Mouse (Mus musculus): ENCODE data around the gene Loxl3. TPM values are rescaled to one million over a fixed set of nuclear protein-coding genes. Genes with fewer than 3 reads are reported as not detected.

The Loxl3 gene
- polyA plus RNA-seq, 1 experiment from 2014 or later: 5.9 TPM

- Histone ChIP-seq H3K27ac (no peak overlapping the region), H3K9me3 (no peaks in the 10 kb centered on the region), H3K27me3 (no peaks in the 10 kb centered on the region), H3K9ac (no peak overlapping the region), H3K4me1 (replicated peaks) (no peaks in the 10 kb centered on the region), H3K4me3 (no peak overlapping the region), H3K36me3 (no peaks in the 10 kb centered on the region), H3K4me2 (no peak overlapping the region)
- no peak for ATAC-seq (ENCODE audit: low FRiP score)
- 88% methylated on average over 10 of the region's 10 CpGs for WGBS
Observed at GRCm38 (mm10) chr6:83005444-83006011, 28.4 kb upstream of the Loxl3 start.

- no peaks in the 10 kb centered on the region for H3K9me3 ChIP-seq
- no peak overlapping the region for H3K9ac ChIP-seq
- no peak overlapping the region for H3K4me2 ChIP-seq
- ATAC-seq (ENCODE audit: low FRiP score): no peak
- 90% methylated on average over 6 of the region's 6 CpGs for WGBS
- H3K27ac ChIP-seq: no peak overlapping the region
- H3K27me3 ChIP-seq: 0 out of 2 replicates have a peak, but pooled peaks cover 1% of the 10 kb centered on the region
- no peak overlapping the region for H3K4me3 ChIP-seq
- H3K36me3 ChIP-seq: no peaks in the 10 kb centered on the region
- H3K4me1 ChIP-seq (replicated peaks): no peaks in the 10 kb centered on the region
Observed at GRCm38 (mm10) chr6:83006114-83006513, 27.9 kb upstream of the Loxl3 start.

GRCm38 (mm10) chr6:83008659-83009058 is 25.3 kb upstream of the Loxl3 start:
- 52% methylated on average over 3 of the region's 3 CpGs for WGBS
- no peak overlapping the region for H3K9ac ChIP-seq
- no peak overlapping the region for H3K27ac ChIP-seq
- 0 out of 2 replicates have a peak, but pooled peaks cover 3% of the 10 kb centered on the region for H3K27me3 ChIP-seq
- H3K36me3 ChIP-seq: no peaks in the 10 kb centered on the region
- ATAC-seq (ENCODE audit: low FRiP score): no peak
- H3K4me1 ChIP-seq (replicated peaks): no peaks in the 10 kb centered on the region
- no peak overlapping the region for H3K4me3 ChIP-seq
- no peaks in the 10 kb centered on the region for H3K9me3 ChIP-seq
- H3K4me2 ChIP-seq: no peak overlapping the region

GRCm38 (mm10) chr6:83010010-83010409 is 24.0 kb upstream of the Loxl3 start:
- no peak overlapping the region for H3K4me3 ChIP-seq
- ATAC-seq (ENCODE audit: low FRiP score): no peak
- 0 out of 2 replicates have a peak, but pooled peaks cover 3% of the 10 kb centered on the region for H3K27me3 ChIP-seq
- H3K9me3 ChIP-seq: no peaks in the 10 kb centered on the region
- no peak overlapping the region for H3K9ac ChIP-seq
- WGBS: 78% methylated on average over 7 of the region's 7 CpGs
- no peaks in the 10 kb centered on the region for H3K36me3 ChIP-seq
- no peaks in the 10 kb centered on the region for H3K4me1 ChIP-seq (replicated peaks)
- H3K4me2 ChIP-seq: no peak overlapping the region
- H3K27ac ChIP-seq: no peak overlapping the region

GRCm38 (mm10) chr6:83011255-83011654 is 22.7 kb upstream of the Loxl3 start:
- Histone ChIP-seq H3K27me3 (0 out of 2 replicates have a peak, but pooled peaks cover 3% of the 10 kb centered on the region), H3K4me2 (no peak overlapping the region), H3K4me1 (replicated peaks) (no peaks in the 10 kb centered on the region), H3K36me3 (no peaks in the 10 kb centered on the region), H3K9me3 (no peaks in the 10 kb centered on the region), H3K4me3 (no peak overlapping the region), H3K9ac (no peak overlapping the region), H3K27ac (no peak overlapping the region)
- ATAC-seq (ENCODE audit: low FRiP score): no peak
- WGBS: 94% methylated on average over 7 of the region's 7 CpGs

GRCm38 (mm10) chr6:83011756-83012155 is 22.2 kb upstream of the Loxl3 start:
- no peaks in the 10 kb centered on the region for H3K9me3 ChIP-seq
- WGBS: 82% methylated on average over 6 of the region's 6 CpGs
- H3K27ac ChIP-seq: no peak overlapping the region
- no peak overlapping the region for H3K4me2 ChIP-seq
- no peaks in the 10 kb centered on the region for H3K36me3 ChIP-seq
- H3K4me1 ChIP-seq (replicated peaks): no peaks in the 10 kb centered on the region
- H3K9ac ChIP-seq: no peak overlapping the region
- 0 out of 2 replicates have a peak, but pooled peaks cover 3% of the 10 kb centered on the region for H3K27me3 ChIP-seq
- ATAC-seq (ENCODE audit: low FRiP score): no peak
- H3K4me3 ChIP-seq: no peak overlapping the region

GRCm38 (mm10) chr6:83013444-83013843 is 20.5 kb upstream of the Loxl3 start:
- Histone ChIP-seq H3K27me3 (0 out of 2 replicates have a peak, but pooled peaks cover 3% of the 10 kb centered on the region), H3K4me3 (no peak overlapping the region), H3K9me3 (no peaks in the 10 kb centered on the region), H3K36me3 (no peaks in the 10 kb centered on the region), H3K9ac (no peak overlapping the region), H3K4me1 (replicated peaks) (no peaks in the 10 kb centered on the region), H3K27ac (no peak overlapping the region), H3K4me2 (no peak overlapping the region)
- ATAC-seq (ENCODE audit: low FRiP score): no peak
- 70% methylated on average over 5 of the region's 5 CpGs for WGBS

- no peaks in the 10 kb centered on the region for H3K9me3 ChIP-seq
- H3K27me3 ChIP-seq: 0 out of 2 replicates have a peak, but pooled peaks cover 3% of the 10 kb centered on the region
- H3K36me3 ChIP-seq: no peaks in the 10 kb centered on the region
- H3K9ac ChIP-seq: no peak overlapping the region
- no peak overlapping the region for H3K4me2 ChIP-seq
- no peak for ATAC-seq (ENCODE audit: low FRiP score)
- H3K4me1 ChIP-seq (replicated peaks): no peaks in the 10 kb centered on the region
- no peak overlapping the region for H3K27ac ChIP-seq
- no peak overlapping the region for H3K4me3 ChIP-seq
- WGBS: 77% methylated on average over 12 of the region's 12 CpGs
Observed at GRCm38 (mm10) chr6:83014482-83015466, 19.2 kb upstream of the Loxl3 start.

- no peak for ATAC-seq (ENCODE audit: low FRiP score)
- 84% methylated on average over 2 of the region's 2 CpGs for WGBS
Observed at GRCm38 (mm10) chr6:83015749-83016148, 18.2 kb upstream of the Loxl3 start.

GRCm38 (mm10) chr6:83017190-83017589 is 16.8 kb upstream of the Loxl3 start:
- Histone ChIP-seq H3K4me3 (no peak overlapping the region), H3K4me1 (replicated peaks) (no peaks in the 10 kb centered on the region), H3K36me3 (no peaks in the 10 kb centered on the region), H3K4me2 (no peak overlapping the region), H3K9me3 (no peaks in the 10 kb centered on the region), H3K9ac (no peak overlapping the region), H3K27me3 (no peaks in the 10 kb centered on the region), H3K27ac (no peak overlapping the region)
- WGBS: 70% methylated on average over 3 of the region's 3 CpGs
- no peak for ATAC-seq (ENCODE audit: low FRiP score)

More at GRCm38 (mm10) chr6:83015749-83016148, 18.2 kb upstream of the Loxl3 start:
- Histone ChIP-seq H3K27ac (no peak overlapping the region), H3K36me3 (no peaks in the 10 kb centered on the region), H3K4me1 (replicated peaks) (no peaks in the 10 kb centered on the region), H3K4me2 (no peak overlapping the region), H3K4me3 (no peak overlapping the region), H3K9ac (no peak overlapping the region), H3K27me3 (0 out of 2 replicates have a peak, but pooled peaks cover 3% of the 10 kb centered on the region), H3K9me3 (no peaks in the 10 kb centered on the region)

GRCm38 (mm10) chr6:83019044-83019443 is 14.9 kb upstream of the Loxl3 start:
- WGBS: 67% methylated on average over 3 of the region's 3 CpGs
- H3K9me3 ChIP-seq: no peaks in the 10 kb centered on the region
- H3K27ac ChIP-seq: no peak overlapping the region
- H3K36me3 ChIP-seq: no peaks in the 10 kb centered on the region
- no peaks in the 10 kb centered on the region for H3K4me1 ChIP-seq (replicated peaks)
- no peak for ATAC-seq (ENCODE audit: low FRiP score)
- no peaks in the 10 kb centered on the region for H3K27me3 ChIP-seq
- no peak overlapping the region for H3K4me3 ChIP-seq
- no peak overlapping the region for H3K9ac ChIP-seq
- H3K4me2 ChIP-seq: no peak overlapping the region

- H3K4me2 ChIP-seq: no peak overlapping the region
- no peaks in the 10 kb centered on the region for H3K9me3 ChIP-seq
- no peaks in the 10 kb centered on the region for H3K36me3 ChIP-seq
- ATAC-seq (ENCODE audit: low FRiP score): no peak
- H3K4me1 ChIP-seq (replicated peaks): no peaks in the 10 kb centered on the region
- H3K27ac ChIP-seq: no peak overlapping the region
- H3K4me3 ChIP-seq: no peak overlapping the region
- 92% methylated on average over 6 of the region's 6 CpGs for WGBS
- no peak overlapping the region for H3K9ac ChIP-seq
- H3K27me3 ChIP-seq: no peaks in the 10 kb centered on the region
Observed at GRCm38 (mm10) chr6:83020121-83020520, 13.9 kb upstream of the Loxl3 start.

All from hindbrain, embryonic 13.5 days (tissue).